Mouse (Mus musculus) heart, embryonic 15.5 days (tissue): ENCODE measurements around the gene Vangl2. TPM values are rescaled to one million over a fixed set of nuclear protein-coding genes. Genes with fewer than 3 reads are reported as not detected.
"Not testable (repeated sequence)": the region's sequence is repeated elsewhere in the genome, so short reads cannot be mapped to it uniquely, and the experiment has no call there.

Experiments
- ATAC-seq: fragments of 200-750 bp; cut with Nextera tagmentation; replicated peaks from 2 replicates; pipeline ENCODE4 v1.8.0; 2017; ENCODE audit warnings: low read depth, moderate TSS enrichment; ENCODE audit not compliant: insufficient number of reproducible peaks, insufficient read depth, low FRiP score
- H3K27ac ChIP-seq: fragments of 300-500 bp; sonication (generic); 2 replicates; pipeline ENCODE4 v1.5.1; 2015; ENCODE audit warnings: mild to moderate bottlenecking, inconsistent platforms
- H3K27me3 ChIP-seq: fragments of 300-500 bp; sonication (generic); 2 replicates; pipeline ENCODE4 v1.6.1; 2015; ENCODE audit warnings: inconsistent platforms
- H3K36me3 ChIP-seq: fragments of 300-500 bp; sonication (generic); 2 replicates; pipeline ENCODE4 v1.6.1; 2015; ENCODE audit warnings: mild to moderate bottlenecking, inconsistent platforms
- H3K4me1 ChIP-seq: fragments of 300-500 bp; sonication (generic); replicated peaks from 2 replicates; pipeline ENCODE4 v1.6.1; 2015; ENCODE audit warnings: inconsistent platforms
- H3K4me2 ChIP-seq: fragments of 300-500 bp; sonication (generic); 2 replicates; pipeline ENCODE4 v1.6.1; 2015; ENCODE audit warnings: inconsistent platforms, mild to moderate bottlenecking, moderate library complexity
- H3K4me3 ChIP-seq: fragments of 300-500 bp; sonication (generic); 2 replicates; pipeline ENCODE4 v1.5.1; 2015; ENCODE audit warnings: mild to moderate bottlenecking, inconsistent platforms
- H3K9ac ChIP-seq: fragments of 300-500 bp; sonication (generic); 2 replicates; pipeline ENCODE4 v1.6.1; 2015; ENCODE audit warnings: mild to moderate bottlenecking, inconsistent platforms
- H3K9me3 ChIP-seq: fragments of 300-500 bp; sonication (generic); replicated peaks from 2 replicates; pipeline ENCODE4 v1.6.1; 2016; ENCODE audit warnings: inconsistent platforms
- WGBS: fragments of 180-500 bp; shearing (Covaris S2); methylation state at CpG from one replicate; pipeline ENCODE4 v1.1.7; 2015; ENCODE audit warnings: mixed read lengths; 5-methylcytosine and 5-hydroxymethylcytosine counted together
- polyA plus RNA-seq: library from polyadenylated mRNA; unstranded; fragments of >200 nt; fragmentation: Nextera tagmentation; extraction: Ambion mirVana; gene quantifications from 2 replicates; pipeline ENCODE4 v1.2.1, GENCODE M21; 2015

Vangl2 gene
- polyA plus RNA-seq, 1 experiment from 2014 or later, result 6.7 TPM

GRCm38 (mm10) chr1:171976826-171977539, 51.3 kb downstream of the Vangl2 start:
- no peak for ATAC-seq
- H3K4me3 ChIP-seq, result no peak overlapping the region
- 84% methylated on average over 14 of the region's 14 CpGs for WGBS

GRCm38 (mm10) chr1:171975831-171976230, 52.4 kb downstream of the Vangl2 start:
- WGBS, result 82% methylated on average over 4 of the region's 4 CpGs
- no peaks in the 10 kb centered on the region for H3K27me3 ChIP-seq
- H3K9ac ChIP-seq, result no peak overlapping the region
- no peaks in the 10 kb centered on the region for H3K4me1 ChIP-seq
- H3K27ac ChIP-seq, result no peak overlapping the region
- no peaks in the 10 kb centered on the region for H3K36me3 ChIP-seq
- no peak for ATAC-seq
- no peaks in the 10 kb centered on the region for H3K9me3 ChIP-seq
- H3K4me3 ChIP-seq, result no peak overlapping the region
- H3K4me2 ChIP-seq, result no peak overlapping the region

More at GRCm38 (mm10) chr1:171976826-171977539, 51.3 kb downstream of the Vangl2 start:
- no peaks in the 10 kb centered on the region for H3K4me1 ChIP-seq
- H3K27me3 ChIP-seq, result no peaks in the 10 kb centered on the region
- no peak overlapping the region for H3K4me2 ChIP-seq
- H3K27ac ChIP-seq, result no peak overlapping the region
- H3K9me3 ChIP-seq, result no peaks in the 10 kb centered on the region
- no peaks in the 10 kb centered on the region for H3K36me3 ChIP-seq
- H3K9ac ChIP-seq, result no peak overlapping the region

GRCm38 (mm10) chr1:171975377-171975776, 52.9 kb downstream of the Vangl2 start:
- no peaks in the 10 kb centered on the region for H3K27me3 ChIP-seq
- no peaks in the 10 kb centered on the region for H3K9me3 ChIP-seq
- no peak for ATAC-seq
- WGBS, result 85% methylated on average over 9 of the region's 9 CpGs
- no peak overlapping the region for H3K9ac ChIP-seq
- H3K4me2 ChIP-seq, result no peak overlapping the region
- no peak overlapping the region for H3K27ac ChIP-seq
- H3K4me1 ChIP-seq, result no peaks in the 10 kb centered on the region
- no peaks in the 10 kb centered on the region for H3K36me3 ChIP-seq
- no peak overlapping the region for H3K4me3 ChIP-seq

- not testable (repeated sequence) for H3K4me3 ChIP-seq, ATAC-seq, H3K27me3 ChIP-seq, H3K4me2 ChIP-seq, H3K9me3 ChIP-seq, H3K4me1 ChIP-seq, H3K27ac ChIP-seq, H3K9ac ChIP-seq, H3K36me3 ChIP-seq
- WGBS, result 80% methylated on average over 2 of the region's 2 CpGs
Measured at GRCm38 (mm10) chr1:171974361-171974760, 53.9 kb downstream of the Vangl2 start.

- 64% methylated on average over 10 of the region's 10 CpGs for WGBS
- H3K27me3 ChIP-seq, result no peaks in the 10 kb centered on the region
Measured at GRCm38 (mm10) chr1:171970854-171971586, 57.2 kb downstream of the Vangl2 start.

GRCm38 (mm10) chr1:171969221-171969620, 59.0 kb downstream of the Vangl2 start:
- Histone ChIP-seq H3K4me1 (no peaks in the 10 kb centered on the region), H3K9me3 (no peaks in the 10 kb centered on the region), H3K4me2 (no peak overlapping the region), H3K27ac (no peak overlapping the region), H3K9ac (no peak overlapping the region), H3K27me3 (no peaks in the 10 kb centered on the region), H3K4me3 (no peak overlapping the region), H3K36me3 (no peaks in the 10 kb centered on the region)
- no peak for ATAC-seq
- 73% methylated on average over 6 of the region's 6 CpGs for WGBS

More at GRCm38 (mm10) chr1:171970854-171971586, 57.2 kb downstream of the Vangl2 start:
- no peaks in the 10 kb centered on the region for H3K4me1 ChIP-seq
- no peak for ATAC-seq
- H3K36me3 ChIP-seq, result no peaks in the 10 kb centered on the region
- no peak overlapping the region for H3K4me2 ChIP-seq
- H3K9me3 ChIP-seq, result no peaks in the 10 kb centered on the region
- no peak overlapping the region for H3K27ac ChIP-seq
- H3K9ac ChIP-seq, result no peak overlapping the region
- no peak overlapping the region for H3K4me3 ChIP-seq

- H3K4me2 ChIP-seq, result no peak overlapping the region
- H3K27ac ChIP-seq, result no peak overlapping the region
- H3K4me1 ChIP-seq, result no peaks in the 10 kb centered on the region
- H3K36me3 ChIP-seq, result no peaks in the 10 kb centered on the region
- no peak overlapping the region for H3K9ac ChIP-seq
- H3K4me3 ChIP-seq, result no peak overlapping the region
- H3K27me3 ChIP-seq, result no peaks in the 10 kb centered on the region
- no peaks in the 10 kb centered on the region for H3K9me3 ChIP-seq
- ATAC-seq, result no peak
- 56% methylated on average over 6 of the region's 6 CpGs for WGBS
Measured at GRCm38 (mm10) chr1:171966054-171966790, 62.0 kb downstream of the Vangl2 start.

- 70% methylated on average over 6 of the region's 6 CpGs for WGBS
- Histone ChIP-seq H3K9me3 (no peaks in the 10 kb centered on the region), H3K4me1 (no peaks in the 10 kb centered on the region), H3K9ac (no peak overlapping the region), H3K4me3 (no peak overlapping the region), H3K4me2 (no peak overlapping the region), H3K27me3 (no peaks in the 10 kb centered on the region), H3K36me3 (no peaks in the 10 kb centered on the region), H3K27ac (no peak overlapping the region)
- no peak for ATAC-seq
Measured at GRCm38 (mm10) chr1:171963613-171964012, 64.6 kb downstream of the Vangl2 start.

GRCm38 (mm10) chr1:171961704-171962103, 66.5 kb downstream of the Vangl2 start:
- H3K36me3 ChIP-seq, result no peaks in the 10 kb centered on the region
- H3K27me3 ChIP-seq, result no peaks in the 10 kb centered on the region
- no peaks in the 10 kb centered on the region for H3K9me3 ChIP-seq
- H3K4me3 ChIP-seq, result no peak overlapping the region
- H3K4me2 ChIP-seq, result no peak overlapping the region
- ATAC-seq, result no peak
- WGBS, result 76% methylated on average over 6 of the region's 6 CpGs
- no peak overlapping the region for H3K9ac ChIP-seq
- H3K4me1 ChIP-seq, result no peaks in the 10 kb centered on the region
- H3K27ac ChIP-seq, result no peak overlapping the region

GRCm38 (mm10) chr1:171960726-171961125, 67.5 kb downstream of the Vangl2 start:
- no peaks in the 10 kb centered on the region for H3K9me3 ChIP-seq

GRCm38 (mm10) chr1:171957411-171957810, 70.8 kb downstream of the Vangl2 start:
- no peaks in the 10 kb centered on the region for H3K27me3 ChIP-seq

More at GRCm38 (mm10) chr1:171960726-171961125, 67.5 kb downstream of the Vangl2 start:
- Histone ChIP-seq H3K4me3 (no peak overlapping the region), H3K36me3 (no peaks in the 10 kb centered on the region), H3K4me2 (no peak overlapping the region), H3K27me3 (no peaks in the 10 kb centered on the region), H3K9ac (no peak overlapping the region), H3K27ac (no peak overlapping the region), H3K4me1 (no peaks in the 10 kb centered on the region)
- no peak for ATAC-seq
- WGBS, result 84% methylated on average over 5 of the region's 5 CpGs

More at GRCm38 (mm10) chr1:171957411-171957810, 70.8 kb downstream of the Vangl2 start:
- no peak for ATAC-seq
- Histone ChIP-seq H3K27ac (no peak overlapping the region), H3K9ac (no peak overlapping the region), H3K4me2 (no peak overlapping the region), H3K4me3 (no peak overlapping the region), H3K36me3 (no peaks in the 10 kb centered on the region), H3K4me1 (no peaks in the 10 kb centered on the region), H3K9me3 (no peaks in the 10 kb centered on the region)
- 44% methylated on average over 2 of the region's 2 CpGs for WGBS
